In genomic region chr19:26718221-26718620, GRCm38 (mm10) we compare ENCODE assay signal across 8 mouse cellular contexts.
DNase-seq lines count a peak whose midpoint lies in the region; ATAC-seq and TF ChIP-seq lines count a peak whose summit lies in the region.

No protein-coding gene starts in this region.

- in situ Hi-C loops in CH12.LX (cut with MboI; ENCODE audit: low pct_ligation_motif_present, low pct_unique_long_range_greater_than_20kb, low sequenced_read_pairs): no loop called here

- H3K27me3 ChIP-seq in CH12.LX (replicated peaks): no peaks in the 10 kb centered on the region

- H3K9me3 ChIP-seq in CH12.LX (replicated peaks; ENCODE audit: low read length): no peaks in the 10 kb centered on the region

- ATAC-seq in cerebellum, adult (ENCODE audit: insufficient number of reproducible peaks, low FRiP score, low TSS enrichment): peak; percentile 50

- no peak for TF ChIP-seq EP300 in CH12.LX (IDR thresholded peaks at IDR 0.05; ENCODE audit: low read length)

- peak in 1 of 2 experiments; percentile 53; a peak in 2 of 4 replicates for TF ChIP-seq CTCF in CH12.LX (conservative IDR thresholded peaks at IDR 0.05 in 1 of 2, IDR thresholded peaks at IDR 0.05 in 1 of 2; ENCODE audit: low read depth in 2 of 2, low read length in 2 of 2)
- TF ChIP-seq CTCF in gastrocnemius, adult 2 months (IDR thresholded peaks at IDR 0.05): peak; percentile 76

- TF ChIP-seq POLR2A in CH12.LX (IDR thresholded peaks at IDR 0.05; ENCODE audit: low read depth, low read length): no peak

- no peak overlapping the region for H3K9ac ChIP-seq in CH12.LX (ENCODE audit: insufficient read depth, low read depth)

- H3K4me1 ChIP-seq in CH12.LX (ENCODE audit: control insufficient read depth in 1 of 2, insufficient read depth in 2 of 2): no peaks in the 10 kb centered on the region

- intact Hi-C loops in gastrocnemius, adult 2 months (cut with DNase I): loop anchor here (1.0 to 10.0 kb wide), 2 partner anchors 29 to 113 kb away; partner anchors contain the start of gene Smarca2

- peak; percentile 12 for TF ChIP-seq RAD21 in CH12.LX (IDR thresholded peaks at IDR 0.05; ENCODE audit: low read depth, low read length)

- no peaks in the 10 kb centered on the region for H3K79me2 ChIP-seq in CH12.LX (replicated peaks; ENCODE audit: control insufficient read depth, extremely low read depth, insufficient read depth, poor library complexity, severe bottlenecking)

- no peak overlapping the region for H3K4me3 ChIP-seq in CH12.LX (replicated peaks in 1 of 3; ENCODE audit: low read depth in 2 of 3, low read length in 2 of 3, poor library complexity in 1 of 3)
- H3K4me3 ChIP-seq in gastrocnemius, adult 2 months: no peak overlapping the region

- H3K27ac ChIP-seq in CH12.LX (ENCODE audit: insufficient read depth, low read depth): no peak overlapping the region
- peak overlapping the region; percentile 88 for H3K27ac ChIP-seq in gastrocnemius, adult 2 months

- H3K4me2 ChIP-seq in CH12.LX (ENCODE audit: insufficient read depth, low read depth, poor library complexity, severe bottlenecking): no peak overlapping the region

- dilution Hi-C loops in CH12.LX (cut with MboI; ENCODE audit: extremely low pct_ligation_motif_present, extremely low pct_unique_long_range_greater_than_20kb, low sequenced_read_pairs): no loop called here

- DNase-seq in layer of hippocampus, adult 11-12 months (ENCODE audit: low spot score): peak; percentile 52
- no peak for DNase-seq in layer of hippocampus, adult 9-11 months
- DNase-seq in CH12.LX (ENCODE audit: extremely low read depth) (peak; percentile 29), MN1 (ENCODE audit: low spot score) (no peak)
- DNase-seq in gastrocnemius, adult 2 months: peak; percentile 67
- DNase-seq in kidney, postnatal 25 days: peak; percentile 67 to 78
- DNase-seq in mesoderm, embryonic 11.5 days (ENCODE audit: low read depth, low spot score): peak; percentile 53

- H3K36me3 ChIP-seq in CH12.LX (replicated peaks in 1 of 2; ENCODE audit: control insufficient read depth in 1 of 2, insufficient read depth in 1 of 2, low read length in 1 of 2): peaks cover 47 to 91% of the 10 kb centered on the region in 2 experiments

TF ChIP-seq in CH12.LX, 34 proteins besides CTCF, POLR2A, EP300 and RAD21:
- TF ChIP-seq SMC3 (IDR thresholded peaks at IDR 0.05; ENCODE audit: low read depth, low read length) (peak; percentile 46), NRF1 (IDR thresholded peaks at IDR 0.05; ENCODE audit: low read depth, low read length) (no peak)
TF ChIP-seq in CH12.LX: peak in this region for 1.

Comparison
In these comparisons a context has a peak if more than half of its experiments do, and no peak if none do; other contexts are left out.
1. DNase-seq: peak in layer of hippocampus, adult 11-12 months (single experiment), CH12.LX (single experiment), gastrocnemius, adult 2 months (single experiment), kidney, postnatal 25 days (2 of 2) and mesoderm, embryonic 11.5 days (single experiment); none in layer of hippocampus, adult 9-11 months (single experiment) and MN1 (single experiment).